Mouse (Mus musculus) gonadal fat pad, adult 2 months (tissue): ENCODE results near the gene Rlbp1. TPM values are rescaled to one million over a fixed set of nuclear protein-coding genes. Genes with fewer than 3 reads are reported as not detected.

ENCODE experiments used
- DNase-seq: peaks from one replicate; pipeline ENCODE4 v3.0.0-alpha.2; 2012; ENCODE audit warnings: low read depth
- polyA plus RNA-seq: library from polyadenylated mRNA; depleted of rRNA; stranded (reverse); fragments of >200 nt; gene quantifications from 2 replicates; pipeline ENCODE4 v1.2.3, GENCODE M21; 2012; rRNA removed

Gene Rlbp1
- polyA plus RNA-seq, result 0.11 TPM in 1 of 2 replicates, not detected in the other

- no peak for DNase-seq
Measured at GRCm38 (mm10) chr7:79386422-79387133, at the start of gene Rlbp1. Rlbp1 (minus strand) TSS chr7:79387048.

GRCm38 (mm10) chr7:79428243-79428642, 41.4 kb upstream of the Rlbp1 start:
- DNase-seq, result no peak

GRCm38 (mm10) chr7:79425804-79426203, 39.0 kb upstream of the Rlbp1 start:
- DNase-seq, result no peak

- no peak for DNase-seq
Measured at GRCm38 (mm10) chr7:79422876-79423275, 36.0 kb upstream of the Rlbp1 start.

GRCm38 (mm10) chr7:79419950-79420349, 33.1 kb upstream of the Rlbp1 start:
- no peak for DNase-seq

- no peak for DNase-seq
Measured at GRCm38 (mm10) chr7:79414449-79415375, 27.9 kb upstream of the Rlbp1 start.

GRCm38 (mm10) chr7:79400296-79400695, 13.4 kb upstream of the Rlbp1 start:
- no peak for DNase-seq

GRCm38 (mm10) chr7:79398971-79399370, 12.1 kb upstream of the Rlbp1 start:
- no peak for DNase-seq

- no peak for DNase-seq
Measured at GRCm38 (mm10) chr7:79398426-79398825, 11.6 kb upstream of the Rlbp1 start.

- DNase-seq, result no peak
Measured at GRCm38 (mm10) chr7:79397446-79397963, 10.7 kb upstream of the Rlbp1 start.

- DNase-seq, result no peak
Measured at GRCm38 (mm10) chr7:79395186-79395585, 8.3 kb upstream of the Rlbp1 start.

- no peak for DNase-seq
Measured at GRCm38 (mm10) chr7:79394666-79395065, 7.8 kb upstream of the Rlbp1 start.

GRCm38 (mm10) chr7:79393924-79394323, 7.1 kb upstream of the Rlbp1 start:
- no peak for DNase-seq

GRCm38 (mm10) chr7:79392860-79393513, 6.1 kb upstream of the Rlbp1 start:
- DNase-seq, result no peak

- peak; percentile 27 for DNase-seq
Measured at GRCm38 (mm10) chr7:79391883-79392649, 5.2 kb upstream of the Rlbp1 start, which contains the start of gene Fanci. Fanci (plus strand) TSS chr7:79391929.

GRCm38 (mm10) chr7:79391471-79391870, 4.6 kb upstream of the Rlbp1 start:
- DNase-seq, result no peak

GRCm38 (mm10) chr7:79390141-79390708, 3.4 kb upstream of the Rlbp1 start:
- DNase-seq, result no peak

GRCm38 (mm10) chr7:79388671-79389206, 1.9 kb upstream of the Rlbp1 start:
- DNase-seq, result no peak

GRCm38 (mm10) chr7:79387991-79388390, 1.1 kb upstream of the Rlbp1 start:
- DNase-seq, result no peak

- no peak for DNase-seq
Measured at GRCm38 (mm10) chr7:79387140-79387539, 292 bp upstream of the Rlbp1 start.
